Comparison of ENCODE assay signal across 21 mouse cellular contexts in the genomic region with DNA sequence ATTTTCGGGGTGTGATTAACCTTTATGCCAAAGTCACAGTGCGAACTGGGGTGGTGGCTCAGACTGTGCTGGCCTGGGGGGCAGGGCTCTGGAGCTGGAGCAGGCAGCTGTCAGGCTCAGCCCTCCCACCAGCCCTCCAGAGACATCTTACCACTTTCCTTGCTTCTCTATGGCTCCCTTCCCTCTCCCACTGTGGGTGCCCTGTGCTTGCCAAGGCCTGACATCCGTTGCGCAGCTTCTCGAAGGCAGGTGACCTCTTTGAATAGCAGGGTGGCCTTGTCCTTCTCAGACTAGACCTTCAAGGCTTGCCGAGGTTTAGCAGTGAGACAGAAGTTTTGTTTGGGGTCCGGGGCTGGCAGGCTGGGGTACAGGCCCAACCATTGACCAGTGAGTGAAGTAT. TPM values are rescaled to one million over a fixed set of nuclear protein-coding genes. Genes with fewer than 3 reads are reported as not detected.
"Had no signal": no experiment of that assay in that cellular context is flagged by ENCODE, and none has a peak within 500 bp of the region (broad histone marks: within the 10 kb centered on the region; RNA-seq: fewer than 3 reads in every experiment).

No protein-coding gene starts in this region.

- H3K27me3 ChIP-seq: limb, embryonic 13.5 days; midbrain, embryonic 15.5 days; neural tube, embryonic 12.5 days had no signal

- H3K9me3 ChIP-seq: limb, embryonic 13.5 days; midbrain, embryonic 15.5 days had no signal

- ATAC-seq: midbrain, embryonic 15.5 days had no signal

- DNase-seq: kidney, adult 9 months; kidney, postnatal 36 days; layer of hippocampus, adult 9-11 months; layer of hippocampus, postnatal 36 days; lung, adult 18-20 months; lung, postnatal 14 days; right cerebral cortex, postnatal 14 days; thymus, postnatal 4 days had no signal

- H3K36me3 ChIP-seq: limb, embryonic 13.5 days; midbrain, embryonic 15.5 days; neural tube, embryonic 12.5 days had no signal

- H3K9ac ChIP-seq: limb, embryonic 13.5 days; liver, embryonic 14.5 days; midbrain, embryonic 15.5 days; neural tube, embryonic 12.5 days had no signal

- H3K4me3 ChIP-seq: limb, embryonic 13.5 days; midbrain, embryonic 15.5 days; neural tube, embryonic 12.5 days had no signal

- H3K4me2 ChIP-seq: limb, embryonic 13.5 days; midbrain, embryonic 15.5 days; neural tube, embryonic 12.5 days had no signal

- H3K4me1 ChIP-seq: limb, embryonic 13.5 days; neural tube, embryonic 12.5 days had no signal

- H3K27ac ChIP-seq: kidney, postnatal 0 days; limb, embryonic 13.5 days; liver, embryonic 14.5 days; macrophage; midbrain, embryonic 15.5 days; neural tube, embryonic 12.5 days had no signal

RNA-seq across cellular contexts. Expression of gene Crhr1, which starts 16.1 kb away (rescaled TPM):
- total RNA-seq: liver, adult 2 months; monocyte, adult 5-6 weeks had no signal
- polyA plus RNA-seq: liver, embryonic 14.5 days; macrophage; small intestine, adult 2 months had no signal

RNA-seq across cellular contexts. Expression of gene Sppl2c, which starts 37.3 kb away (rescaled TPM):
- total RNA-seq: layer of hippocampus, adult 18-20 months; layer of hippocampus, postnatal 36 days; left cerebral cortex, adult 8-10 months; left cerebral cortex, postnatal 36 days; liver, adult 2 months; monocyte, adult 5-6 weeks had no signal
- polyA plus RNA-seq: kidney, postnatal 0 days; limb, embryonic 13.5 days; liver, adult 2 months; liver, embryonic 14.5 days; macrophage; midbrain, embryonic 15.5 days; neural tube, embryonic 12.5 days; small intestine, adult 2 months; stomach, embryonic 16.5 days had no signal
